Mouse (Mus musculus): ENCODE measurements around the gene Khnyn. TPM values are rescaled to one million over a fixed set of nuclear protein-coding genes. Genes with fewer than 3 reads are reported as not detected.

The Khnyn gene
- polyA plus RNA-seq, 1 experiment from 2014 or later = 7.8 TPM

DNA sequence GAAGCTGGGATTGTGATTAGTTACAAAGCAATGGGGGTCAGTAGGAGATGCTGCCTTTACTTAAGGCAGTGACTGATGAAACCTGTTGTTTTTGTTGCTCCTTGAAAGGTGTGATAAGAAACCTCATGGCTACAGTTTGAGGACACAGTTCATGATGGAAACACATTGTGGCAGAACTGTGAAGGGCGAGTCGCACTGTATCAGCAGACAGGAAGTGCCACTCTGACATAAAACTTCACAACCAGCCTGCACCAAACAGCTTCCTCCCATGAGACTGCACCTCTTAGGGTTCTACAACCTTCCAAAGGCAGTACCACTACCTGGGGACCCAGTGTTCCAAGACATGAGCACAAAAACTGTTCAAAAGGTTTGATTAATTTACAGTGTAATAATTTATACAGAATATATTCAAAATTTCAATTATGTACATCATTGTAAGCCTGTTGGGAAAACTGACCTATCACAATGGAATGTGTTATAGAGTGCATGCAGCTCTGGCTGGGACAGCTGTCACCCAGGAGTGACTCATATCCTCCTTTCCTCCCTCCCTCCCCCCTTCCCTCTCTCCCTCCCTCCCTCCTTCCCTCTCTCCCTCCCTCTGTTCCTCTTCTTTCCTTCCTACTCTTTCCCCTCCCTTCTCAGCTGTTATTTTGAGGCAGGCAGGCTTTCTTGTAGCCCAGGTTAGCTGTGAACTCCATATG is 61.7 kb downstream of the Khnyn start:
- H3K4me2 ChIP-seq (replicated peaks; ENCODE audit: low read depth, low read length) = no peak overlapping the region
- H3K27me3 ChIP-seq (ENCODE audit: control insufficient read depth, insufficient read depth, low read length) = no peaks in the 10 kb centered on the region
- H3K36me3 ChIP-seq (ENCODE audit: control insufficient read depth, insufficient read depth, low read length) = no peaks in the 10 kb centered on the region
- no peak for ATAC-seq (ENCODE audit: low FRiP score)
- no peak for DNase-seq (ENCODE audit: low spot score)
- no peaks in the 10 kb centered on the region for H3K9me3 ChIP-seq (ENCODE audit: control insufficient read depth, low read length)
- WGBS = 72% methylated on average over 2 of the region's 2 CpGs
- H3K27ac ChIP-seq (ENCODE audit: low read depth, low read length) = no peak overlapping the region
- H3K4me3 ChIP-seq (ENCODE audit: low read depth, low read length) = no peak overlapping the region
- H3K9ac ChIP-seq (ENCODE audit: low read depth, low read length) = no peak overlapping the region
- H3K4me1 ChIP-seq (replicated peaks; ENCODE audit: control insufficient read depth, insufficient read depth, low read length) = no peaks in the 10 kb centered on the region

Other genes starting within 250 kb of the Khnyn start
- gene Ipo4, start 249.0 kb upstream of the Khnyn start, polyA plus RNA-seq (2014; fragmentation: Nextera tagmentation; extraction: Ambion mirVana) = 71.2 and 73.1 TPM in 2 replicates
- gene Gm49378, start 247.1 kb upstream of the Khnyn start, polyA plus RNA-seq (2014; fragmentation: Nextera tagmentation; extraction: Ambion mirVana) = 1.7 and 4.0 TPM in 2 replicates
- 60.2 and 61.9 TPM in 2 replicates for gene Tm9sf1, start 241.1 kb upstream of the Khnyn start, polyA plus RNA-seq (2014; fragmentation: Nextera tagmentation; extraction: Ambion mirVana)
- gene Tssk4, start 234.8 kb upstream of the Khnyn start, polyA plus RNA-seq (2014; fragmentation: Nextera tagmentation; extraction: Ambion mirVana) = 0.38 and 0.48 TPM in 2 replicates
- 67.7 and 70.2 TPM in 2 replicates for gene Mdp1, start 224.4 kb upstream of the Khnyn start, polyA plus RNA-seq (2014; fragmentation: Nextera tagmentation; extraction: Ambion mirVana)
- gene Gmpr2, start 213.0 kb upstream of the Khnyn start, polyA plus RNA-seq (2014; fragmentation: Nextera tagmentation; extraction: Ambion mirVana) = 54.6 and 58.8 TPM in 2 replicates
- 596 and 597 TPM in 2 replicates for gene Nedd8, start 212.8 kb upstream of the Khnyn start, polyA plus RNA-seq (2014; fragmentation: Nextera tagmentation; extraction: Ambion mirVana)
- gene Tinf2, start 203.1 kb upstream of the Khnyn start, polyA plus RNA-seq (2014; fragmentation: Nextera tagmentation; extraction: Ambion mirVana) = 52.7 and 63.1 TPM in 2 replicates
- 0.36 and 0.49 TPM in 2 replicates for gene Tgm1, start 171.0 kb upstream of the Khnyn start, polyA plus RNA-seq (2014; fragmentation: Nextera tagmentation; extraction: Ambion mirVana)
- gene Rabggta, start 162.7 kb upstream of the Khnyn start, polyA plus RNA-seq (2014; fragmentation: Nextera tagmentation; extraction: Ambion mirVana) = 25.3 and 27.4 TPM in 2 replicates
- 68.6 and 72.1 TPM in 2 replicates for gene Dhrs1, start 139.3 kb upstream of the Khnyn start, polyA plus RNA-seq (2014; fragmentation: Nextera tagmentation; extraction: Ambion mirVana)
- gene Nop9, start 139.3 kb upstream of the Khnyn start, polyA plus RNA-seq (2014; fragmentation: Nextera tagmentation; extraction: Ambion mirVana) = 47.0 and 47.6 TPM in 2 replicates
- 0.33 TPM in 1 of 2 replicates, not detected in the other for gene Cideb, start 126.5 kb upstream of the Khnyn start, polyA plus RNA-seq (2014; fragmentation: Nextera tagmentation; extraction: Ambion mirVana)
- 0.28 and 0.62 TPM in 2 replicates for gene Ltb4r2, start 123.5 kb upstream of the Khnyn start, polyA plus RNA-seq (2014; fragmentation: Nextera tagmentation; extraction: Ambion mirVana)
- gene Ltb4r1, start 119.0 kb upstream of the Khnyn start, polyA plus RNA-seq (2014; fragmentation: Nextera tagmentation; extraction: Ambion mirVana) = 0.14 TPM in 1 of 2 replicates, not detected in the other
- 6.6 and 7.6 TPM in 2 replicates for gene Adcy4, start 100.9 kb upstream of the Khnyn start, polyA plus RNA-seq (2014; fragmentation: Nextera tagmentation; extraction: Ambion mirVana)
- 11.0 and 12.9 TPM in 2 replicates for gene Ripk3, start 96.1 kb upstream of the Khnyn start, polyA plus RNA-seq (2014; fragmentation: Nextera tagmentation; extraction: Ambion mirVana)
- gene Nfatc4, start 61.8 kb upstream of the Khnyn start, polyA plus RNA-seq (2014; fragmentation: Nextera tagmentation; extraction: Ambion mirVana) = 19.5 and 25.5 TPM in 2 replicates
- 8.3 and 8.8 TPM in 2 replicates for gene Nynrin, start 30.9 kb upstream of the Khnyn start, polyA plus RNA-seq (2014; fragmentation: Nextera tagmentation; extraction: Ambion mirVana)
- 0.17 and 0.31 TPM in 2 replicates for gene Cbln3, start 555 bp upstream of the Khnyn start, polyA plus RNA-seq (2014; fragmentation: Nextera tagmentation; extraction: Ambion mirVana)
- 39.7 and 41.9 TPM in 2 replicates for gene Sdr39u1, start 15.3 kb downstream of the Khnyn start, polyA plus RNA-seq (2014; fragmentation: Nextera tagmentation; extraction: Ambion mirVana)
- not detected in 2 replicates for gene Cma1, start 59.7 kb downstream of the Khnyn start, polyA plus RNA-seq (2014; fragmentation: Nextera tagmentation; extraction: Ambion mirVana)
- not detected in 2 replicates for gene Cma2, start 66.0 kb downstream of the Khnyn start, polyA plus RNA-seq (2014; fragmentation: Nextera tagmentation; extraction: Ambion mirVana)
- gene Mcpt1, start 133.0 kb downstream of the Khnyn start, polyA plus RNA-seq (2014; fragmentation: Nextera tagmentation; extraction: Ambion mirVana) = not detected in 2 replicates
- gene Mcpt9, start 145.5 kb downstream of the Khnyn start, polyA plus RNA-seq (2014; fragmentation: Nextera tagmentation; extraction: Ambion mirVana) = not detected in 2 replicates
- not detected in 2 replicates for gene Mcpt2, start 157.1 kb downstream of the Khnyn start, polyA plus RNA-seq (2014; fragmentation: Nextera tagmentation; extraction: Ambion mirVana)
- not detected in 2 replicates for gene Mcpt4, start 177.4 kb downstream of the Khnyn start, polyA plus RNA-seq (2014; fragmentation: Nextera tagmentation; extraction: Ambion mirVana)
- not detected in 2 replicates for gene Mcpt8, start 200.3 kb downstream of the Khnyn start, polyA plus RNA-seq (2014; fragmentation: Nextera tagmentation; extraction: Ambion mirVana)
- 0.31 TPM in 1 of 2 replicates, not detected in the other for gene Ctsg, start 217.6 kb downstream of the Khnyn start, polyA plus RNA-seq (2014; fragmentation: Nextera tagmentation; extraction: Ambion mirVana)
- gene Gzme, start 235.7 kb downstream of the Khnyn start, polyA plus RNA-seq (2014; fragmentation: Nextera tagmentation; extraction: Ambion mirVana) = not detected in 2 replicates
- not detected in 2 replicates for gene Gzmd, start 247.7 kb downstream of the Khnyn start, polyA plus RNA-seq (2014; fragmentation: Nextera tagmentation; extraction: Ambion mirVana)

All from hindbrain, embryonic 11.5 days (tissue).